Mouse (Mus musculus): ENCODE data around the gene C2cd2l. TPM values are rescaled to one million over a fixed set of nuclear protein-coding genes. Genes with fewer than 3 reads are reported as not detected.

C2cd2l gene
- total RNA-seq, 2 experiments from 2014 or later = 37.6 to 50.6 TPM

DNA sequence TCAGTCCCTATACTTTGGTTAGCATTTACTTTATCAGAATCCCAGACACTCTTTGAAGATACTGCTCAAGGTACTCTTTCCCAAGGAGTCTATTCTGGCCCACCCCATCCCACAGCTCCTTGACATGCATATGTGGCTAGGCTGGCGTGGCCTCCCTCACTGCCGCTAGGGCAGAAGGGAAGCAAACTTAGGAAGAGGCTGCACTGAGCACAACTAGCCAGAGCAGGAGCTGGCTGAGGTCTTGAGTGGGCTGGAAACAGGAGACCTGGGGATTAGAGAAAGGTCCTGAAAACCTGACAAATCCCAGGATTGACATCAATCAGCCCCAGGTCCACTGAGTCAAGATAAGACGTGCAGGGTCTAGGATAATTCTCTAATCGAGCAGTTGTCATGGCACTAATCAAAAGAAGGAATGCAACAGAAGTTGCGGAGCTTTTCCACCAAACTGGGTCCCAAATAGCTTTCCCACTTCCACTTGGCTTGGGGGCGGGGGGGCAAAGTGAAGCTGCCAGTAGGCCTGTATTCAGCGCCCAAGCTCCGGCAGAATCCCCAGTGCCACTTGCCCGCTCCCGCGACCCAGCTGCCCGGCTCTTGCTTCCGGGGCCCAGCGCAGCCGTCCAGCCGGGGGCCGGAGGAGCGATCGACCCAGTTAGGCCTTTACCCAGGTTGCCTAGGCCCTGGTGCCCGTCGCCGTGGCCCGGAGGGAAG lies 52.6 kb downstream of the C2cd2l start:
- peak; percentile 41 to 59 for DNase-seq

DNA sequence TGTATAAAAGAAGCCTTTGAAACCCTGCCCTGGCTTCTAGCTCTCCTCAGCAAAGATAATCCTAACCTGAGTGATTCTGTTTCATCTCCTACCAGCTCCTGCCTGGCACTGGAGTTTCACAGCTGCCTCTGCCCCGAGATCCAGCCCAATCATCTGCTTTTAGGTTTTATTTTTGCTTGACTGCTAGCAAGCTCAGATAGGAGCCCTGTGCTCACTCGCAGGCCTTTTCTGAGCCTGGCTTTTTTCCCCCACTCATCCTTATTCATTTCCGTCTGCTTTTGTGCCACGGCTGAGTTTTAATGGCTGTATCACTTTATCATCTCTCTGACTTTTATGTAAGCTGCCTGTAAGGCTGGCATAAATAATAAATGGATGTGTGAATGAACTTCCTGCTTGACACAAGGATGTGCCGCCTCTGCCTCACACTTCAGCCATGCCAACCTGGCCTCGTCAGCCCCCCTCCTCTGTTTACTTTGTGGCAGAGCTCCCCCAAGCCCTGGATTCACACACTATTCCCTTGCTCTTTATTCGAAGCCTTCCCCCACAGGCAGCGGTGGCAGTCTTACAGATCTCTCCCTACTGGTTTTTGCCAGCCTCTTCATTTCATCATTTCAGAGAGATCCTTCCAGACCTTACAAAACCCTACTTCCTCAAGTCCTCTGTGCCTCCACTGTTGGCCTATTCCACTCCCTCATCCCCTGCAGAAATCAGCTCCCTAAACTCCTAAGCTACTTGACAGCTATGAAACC lies 53.4 kb downstream of the C2cd2l start:
- no peak for DNase-seq

DNA sequence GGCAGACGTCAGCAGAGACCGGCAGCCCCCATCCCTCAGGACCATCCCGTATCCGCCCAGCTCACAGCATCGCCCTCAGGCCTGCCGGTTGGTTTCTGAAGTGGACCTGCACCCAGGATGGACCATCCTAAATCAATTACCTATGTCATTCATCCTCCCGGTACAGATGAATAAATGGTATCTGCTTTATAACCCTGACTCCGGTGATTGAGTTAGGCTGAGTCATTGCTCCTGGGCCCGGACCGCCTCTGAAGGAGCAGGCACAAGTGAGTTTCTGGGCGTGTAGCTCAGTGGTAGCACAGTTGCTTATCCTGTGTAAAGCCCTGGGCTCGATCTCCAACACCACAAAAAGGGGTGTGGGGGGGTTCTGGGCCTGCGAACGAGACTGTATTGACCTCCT lies 58.7 kb downstream of the C2cd2l start:
- DNase-seq = peak; percentile 43 to 49

Small RNA genes within 50 kb of the gene (microRNA-seq; reads per million reads assigned to microRNA genes)
- not detected for gene Gm44335

Other genes starting within 250 kb of the C2cd2l start
- under 1 TPM in 1 of 2 experiments, not detected in 1; 0.10 TPM for gene Mfrp, start 218.6 kb downstream of the C2cd2l start, total RNA-seq (2021)
- gene C1qtnf5, start 213.0 kb downstream of the C2cd2l start, total RNA-seq (2021) = 10 to 100 TPM; 13.0 to 20.4 TPM
- under 1 TPM; 0.70 to 0.76 TPM for gene Gm49380, start 206.8 kb downstream of the C2cd2l start, total RNA-seq (2021)
- gene Rnf26, start 206.8 kb downstream of the C2cd2l start, total RNA-seq (2021) = 10 to 100 TPM; 28.0 to 32.7 TPM
- gene Mcam, start 185.8 kb downstream of the C2cd2l start, total RNA-seq (2021) = 10 to 100 TPM; 30.7 to 73.7 TPM
- 10 to 100 TPM; 28.9 to 40.5 TPM for gene Cbl, start 86.2 kb downstream of the C2cd2l start, total RNA-seq (2021)
- gene Ccdc153, start 79.6 kb downstream of the C2cd2l start, total RNA-seq (2021) = 1 to 10 TPM; 2.3 to 3.3 TPM
- gene Pdzd3, start 68.8 kb downstream of the C2cd2l start, total RNA-seq (2021) = not detected
- gene Nlrx1, start 51.7 kb downstream of the C2cd2l start, total RNA-seq (2021) = 10 to 100 TPM; 14.9 to 32.2 TPM
- gene Abcg4, start 31.7 kb downstream of the C2cd2l start, total RNA-seq (2021) = 10 to 100 TPM; 28.2 to 32.6 TPM
- 10 to 100 TPM; 18.9 to 24.4 TPM for gene Hinfp, start 14.6 kb downstream of the C2cd2l start, total RNA-seq (2021)
- gene Dpagt1, start 5.7 kb upstream of the C2cd2l start, total RNA-seq (2021) = 10 to 100 TPM; 25.3 to 32.7 TPM
- 10 to 100 TPM; 41.3 to 47.7 TPM for gene H2afx, start 14.4 kb upstream of the C2cd2l start, total RNA-seq (2021)
- gene Hmbs, start 23.9 kb upstream of the C2cd2l start, total RNA-seq (2021) = 10 to 100 TPM; 61.8 to 98.3 TPM
- 10 to 100 TPM; 53.0 to 72.7 TPM for gene Vps11, start 41.4 kb upstream of the C2cd2l start, total RNA-seq (2021)
- gene Hyou1, start 59.2 kb upstream of the C2cd2l start, total RNA-seq (2021) = 100 to 1,000 TPM; 203 to 204 TPM
- gene Slc37a4, start 76.6 kb upstream of the C2cd2l start, total RNA-seq (2021) = 10 to 100 TPM; 13.5 to 18.6 TPM
- gene Rps25, start 86.9 kb upstream of the C2cd2l start, total RNA-seq (2021) = 1,000 to 10,000 TPM; 1,182 to 1,266 TPM
- 10 to 100 TPM; 82.0 to 95.7 TPM for gene Trappc4, start 87.3 kb upstream of the C2cd2l start, total RNA-seq (2021)
- gene Ccdc84, start 98.3 kb upstream of the C2cd2l start, total RNA-seq (2021) = 10 to 100 TPM; 14.7 to 18.9 TPM
- not detected for gene Foxr1, start 120.9 kb upstream of the C2cd2l start, total RNA-seq (2021)
- gene Upk2, start 134.7 kb upstream of the C2cd2l start, total RNA-seq (2021) = not detected
- gene Bcl9l, start 162.5 kb upstream of the C2cd2l start, total RNA-seq (2021) = 10 to 100 TPM; 47.6 to 51.8 TPM
- gene Cxcr5, start 241.6 kb upstream of the C2cd2l start, total RNA-seq (2021) = not detected

Data from adrenal gland, postnatal 36 days (tissue).